Mouse (Mus musculus) stomach, embryonic 14.5 days (tissue): ENCODE measurements around the gene Noxo1. TPM values are rescaled to one million over a fixed set of nuclear protein-coding genes. Genes with fewer than 3 reads are reported as not detected.

Experiments used
- ATAC-seq: fragments of 200-750 bp; cut with Nextera tagmentation; 2 replicates; pipeline ENCODE4 v1.8.0; 2017; ENCODE audit warnings: low read depth, moderate TSS enrichment; ENCODE audit not compliant: insufficient number of reproducible peaks, insufficient read depth, low FRiP score
- H3K27ac ChIP-seq: fragments of 300-500 bp; sonication (generic); 2 replicates; pipeline ENCODE4 v1.5.1; 2014; ENCODE audit warnings: mild to moderate bottlenecking, low read length, moderate library complexity, mixed read lengths
- H3K27me3 ChIP-seq: fragments of 300-500 bp; sonication (generic); 2 replicates; pipeline ENCODE4 v1.6.1; 2014; ENCODE audit warnings: low read length, control low read depth, mixed read lengths; ENCODE audit not compliant: control insufficient read depth, insufficient read depth
- H3K36me3 ChIP-seq: fragments of 300-500 bp; sonication (generic); 2 replicates; pipeline ENCODE4 v1.6.1; 2014; ENCODE audit warnings: mild to moderate bottlenecking, control low read depth, low read length, moderate library complexity, mixed read lengths; ENCODE audit not compliant: control insufficient read depth, insufficient read depth
- H3K4me1 ChIP-seq: fragments of 300-500 bp; sonication (generic); 2 replicates; pipeline ENCODE4 v1.6.1; 2014; ENCODE audit warnings: low read length, control low read depth, mixed read lengths; ENCODE audit not compliant: control insufficient read depth, insufficient read depth
- H3K4me2 ChIP-seq: fragments of 300-500 bp; sonication (generic); replicated peaks from 2 replicates; pipeline ENCODE4 v1.6.1; 2014; ENCODE audit warnings: low read depth, low read length, control low read depth
- H3K4me3 ChIP-seq: fragments of 300-500 bp; sonication (generic); 2 replicates; pipeline ENCODE4 v1.5.1; 2014; ENCODE audit warnings: low read depth, low read length, control low read depth
- H3K9ac ChIP-seq: fragments of 300-500 bp; sonication (generic); replicated peaks from 2 replicates; pipeline ENCODE4 v1.6.1; 2014; ENCODE audit warnings: low read depth, mild to moderate bottlenecking, control low read depth, low read length, moderate library complexity, mixed read lengths
- H3K9me3 ChIP-seq: fragments of 300-500 bp; sonication (generic); 2 replicates; pipeline ENCODE4 v1.6.1; 2016; ENCODE audit warnings: low read depth, low read length, control low read depth; ENCODE audit not compliant: control insufficient read depth
- WGBS: fragments of 180-500 bp; shearing (Covaris S2); extraction: QIAGEN DNeasy Blood & Tissue Kit; methylation state at CpG from one replicate; pipeline ENCODE4 v1.1.7; 2014; 5-methylcytosine and 5-hydroxymethylcytosine counted together
- polyA plus RNA-seq: library from polyadenylated mRNA; unstranded; fragments of >200 nt; fragmentation: Nextera tagmentation; extraction: Ambion mirVana; gene quantifications from 2 replicates; pipeline ENCODE4 v1.2.1, GENCODE M21; 2014

Gene Noxo1
- polyA plus RNA-seq = 3.2 and 3.8 TPM in 2 replicates

- Histone ChIP-seq H3K4me2 (peak within 1 kb of the TSS; percentile 82), H3K27ac (peak within 1 kb of the TSS; percentile 84), H3K36me3 (peaks cover 26% of the 10 kb centered on the region), H3K9me3 (no peaks in the 10 kb centered on the region), H3K4me3 (peak within 1 kb of the TSS; percentile 90), H3K27me3 (no peaks in the 10 kb centered on the region), H3K4me1 (peaks cover 24% of the 10 kb centered on the region), H3K9ac (peak within 1 kb of the TSS; percentile 71)
- ATAC-seq = peak; percentile 92
- WGBS = under 1% methylated on average over 71 of the region's 76 CpGs
Measured at GRCm38 (mm10) chr17:24696011-24696697, at the start of gene Noxo1, which contains the start of gene Gfer. TSS of gene Noxo1 (plus strand) at chr17:24696234. TSS of gene Gfer (minus strand) at chr17:24696156.

DNA sequence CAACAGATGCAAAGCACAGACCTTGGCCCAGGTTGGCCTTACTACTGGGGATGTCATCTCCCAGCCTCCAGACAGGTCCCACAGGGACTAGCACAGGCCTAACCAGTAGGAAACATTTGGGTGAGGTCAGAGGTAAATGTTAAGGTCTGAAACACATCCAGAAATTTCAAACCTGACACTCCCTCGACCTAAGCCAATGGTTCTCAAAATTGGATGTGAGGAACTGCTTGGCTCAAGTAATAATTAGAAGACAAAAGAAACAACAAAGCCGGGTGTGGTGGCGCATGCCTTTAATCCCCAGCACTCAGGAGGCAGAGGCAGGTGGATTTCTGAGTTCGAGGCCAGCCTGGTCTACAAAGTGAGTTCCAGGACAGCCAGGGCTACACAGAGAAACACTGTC lies 49.7 kb upstream of the Noxo1 start:
- Histone ChIP-seq H3K4me1 (peaks cover 32% of the 10 kb centered on the region), H3K4me3 (no peak overlapping the region), H3K9me3 (no peaks in the 10 kb centered on the region), H3K27me3 (no peaks in the 10 kb centered on the region), H3K9ac (no peak overlapping the region), H3K36me3 (peaks cover 3% of the 10 kb centered on the region; the same call in 1 of the 2 replicates), H3K27ac (no peak overlapping the region), H3K4me2 (no peak overlapping the region)
- no peak for ATAC-seq
- 87% methylated on average over 4 of the region's 4 CpGs for WGBS

- 83% methylated on average over 11 of the region's 11 CpGs for WGBS
- 0 out of 2 replicates have a peak overlapping the region, but pooled peaks have one; percentile 14 for H3K4me2 ChIP-seq
Measured at GRCm38 (mm10) chr17:24647493-24647892, 48.5 kb upstream of the Noxo1 start.

GRCm38 (mm10) chr17:24648731-24649377 lies 47.2 kb upstream of the Noxo1 start:
- peak overlapping the region; percentile 97 for H3K4me2 ChIP-seq
- peak overlapping the region; percentile 72 for H3K4me3 ChIP-seq
- no peaks in the 10 kb centered on the region for H3K9me3 ChIP-seq
- WGBS = 76% methylated on average over 10 of the region's 10 CpGs
- H3K9ac ChIP-seq = no peak overlapping the region
- no peak for ATAC-seq
- H3K36me3 ChIP-seq = peaks cover 3% of the 10 kb centered on the region; the same call in 1 of the 2 replicates
- no peak overlapping the region for H3K27ac ChIP-seq
- H3K27me3 ChIP-seq = no peaks in the 10 kb centered on the region
- peaks cover 30% of the 10 kb centered on the region for H3K4me1 ChIP-seq

More at GRCm38 (mm10) chr17:24647493-24647892, 48.5 kb upstream of the Noxo1 start:
- Histone ChIP-seq H3K27me3 (no peaks in the 10 kb centered on the region), H3K4me1 (peaks cover 32% of the 10 kb centered on the region), H3K27ac (no peak overlapping the region), H3K36me3 (peaks cover 3% of the 10 kb centered on the region; the same call in 1 of the 2 replicates), H3K9me3 (no peaks in the 10 kb centered on the region), H3K9ac (no peak overlapping the region), H3K4me3 (no peak overlapping the region)
- ATAC-seq = no peak

GRCm38 (mm10) chr17:24649581-24650069 lies 46.4 kb upstream of the Noxo1 start:
- ATAC-seq = peak; percentile 16; the same call in 1 of the 2 replicates
- under 1% methylated on average over 35 of the region's 35 CpGs for WGBS
- peak overlapping the region; percentile 74 for H3K9ac ChIP-seq
- H3K4me1 ChIP-seq = peaks cover 22% of the 10 kb centered on the region
- H3K27ac ChIP-seq = peak overlapping the region; percentile 55; the same call in 1 of the 2 replicates
- peak overlapping the region; percentile 72 for H3K4me3 ChIP-seq
- H3K4me2 ChIP-seq = peak overlapping the region; percentile 97
- no peaks in the 10 kb centered on the region for H3K9me3 ChIP-seq
- H3K36me3 ChIP-seq = peaks cover 3% of the 10 kb centered on the region; the same call in 1 of the 2 replicates
- no peaks in the 10 kb centered on the region for H3K27me3 ChIP-seq

- Histone ChIP-seq H3K27me3 (no peaks in the 10 kb centered on the region), H3K27ac (peak within 1 kb of the TSS; percentile 55; the same call in 1 of the 2 replicates), H3K4me2 (peak within 1 kb of the TSS; percentile 97), H3K9me3 (no peaks in the 10 kb centered on the region), H3K36me3 (peaks cover 3% of the 10 kb centered on the region; the same call in 1 of the 2 replicates), H3K9ac (peak within 1 kb of the TSS; percentile 74), H3K4me3 (peak within 1 kb of the TSS; percentile 72), H3K4me1 (peaks cover 17% of the 10 kb centered on the region; the same call in 1 of the 2 replicates)
- WGBS = under 1% methylated on average over 30 of the region's 41 CpGs
- peak; percentile 64 for ATAC-seq
Measured at GRCm38 (mm10) chr17:24650070-24650616, 45.9 kb upstream of the Noxo1 start, which contains the start of gene Slc9a3r2. TSS of gene Slc9a3r2 (minus strand) at chr17:24650327.

- no peaks in the 10 kb centered on the region for H3K9me3 ChIP-seq
- H3K4me3 ChIP-seq = 0 out of 2 replicates have a peak overlapping the region, but pooled peaks have one; percentile 72
- no peaks in the 10 kb centered on the region for H3K27me3 ChIP-seq
- H3K36me3 ChIP-seq = peaks cover 3% of the 10 kb centered on the region; the same call in 1 of the 2 replicates
- H3K27ac ChIP-seq = no peak overlapping the region
- H3K4me2 ChIP-seq = peak overlapping the region; percentile 97; the same call in 1 of the 2 replicates
- ATAC-seq = no peak
- peaks cover 13% of the 10 kb centered on the region; the same call in 1 of the 2 replicates for H3K4me1 ChIP-seq
- 0 out of 2 replicates have a peak overlapping the region, but pooled peaks have one; percentile 74 for H3K9ac ChIP-seq
- WGBS = 85% methylated on average over 4 of the region's 4 CpGs
Measured at GRCm38 (mm10) chr17:24650766-24651165, 45.3 kb upstream of the Noxo1 start.

- no peak overlapping the region for H3K9ac ChIP-seq
- 67% methylated on average over 3 of the region's 3 CpGs for WGBS
- no peak overlapping the region for H3K4me2 ChIP-seq
Measured at GRCm38 (mm10) chr17:24651835-24652234, 44.2 kb upstream of the Noxo1 start.

More at GRCm38 (mm10) chr17:24651835-24652234, 44.2 kb upstream of the Noxo1 start:
- Histone ChIP-seq H3K36me3 (no peaks in the 10 kb centered on the region), H3K4me3 (no peak overlapping the region), H3K27me3 (no peaks in the 10 kb centered on the region), H3K27ac (no peak overlapping the region), H3K4me1 (peaks cover 13% of the 10 kb centered on the region; the same call in 1 of the 2 replicates), H3K9me3 (no peaks in the 10 kb centered on the region)
- no peak for ATAC-seq
